Mouse (Mus musculus) bone marrow macrophage, adult 2 months (primary cell): ENCODE data around the gene Psap.

Experiments used
- CTCF ChIP-seq: IDR thresholded peaks from 2 replicates; pipeline ENCODE4 v1.5.1; 2012; ENCODE audit warnings: low read depth, mild to moderate bottlenecking, low read length, moderate library complexity
- POLR2A ChIP-seq: IDR thresholded peaks from 2 replicates; pipeline ENCODE4 v1.6.1; 2012; ENCODE audit warnings: mild to moderate bottlenecking, low read depth, low read length, borderline replicate concordance

DNA sequence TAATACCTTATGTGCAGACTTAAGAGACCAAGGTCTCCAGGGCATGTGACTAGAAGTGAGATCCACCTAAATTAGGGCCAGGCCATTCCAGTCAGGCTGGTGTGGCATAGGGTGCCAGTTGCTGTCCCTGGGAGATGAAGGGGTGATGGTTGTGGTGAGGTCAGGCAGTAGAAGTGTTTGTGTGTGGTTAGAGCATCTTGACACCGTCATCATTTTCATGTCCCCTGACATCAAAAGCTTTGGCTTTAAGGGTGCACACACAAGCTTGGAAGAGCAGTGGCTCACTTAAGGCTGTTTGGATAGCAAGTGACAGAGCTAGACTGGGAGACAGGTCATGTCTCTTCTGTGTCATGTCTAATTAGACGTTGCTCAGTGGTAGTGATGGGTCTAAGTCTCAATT, 10.3 kb downstream of the Psap start:
- no peak for TF ChIP-seq CTCF
- TF ChIP-seq POLR2A = no peak
